Mouse (Mus musculus): Measurements from ENCODE around the gene Rgs6.

GRCm38 (mm10) chr12:83112901-83113628 lies 525.0 kb downstream of the Rgs6 start:
- no peak for TF ChIP-seq CTCF (IDR thresholded peaks at IDR 0.05; ENCODE audit: low read depth, low read length)
- no peak for TF ChIP-seq POLR2A (IDR thresholded peaks at IDR 0.05; ENCODE audit: extremely low read depth, insufficient read depth, low read length)
